Mouse (Mus musculus) gastrocnemius, adult 18-20 months (tissue): ENCODE data around the gene Pcid2. TPM values are rescaled to one million over a fixed set of nuclear protein-coding genes. Genes with fewer than 3 reads are reported as not detected.

ENCODE experiments used
- DNase-seq: peaks from one replicate; pipeline ENCODE4 v3.0.0; 2021; ENCODE audit warnings: low spot score
- long read RNA-seq, 2 experiments: library from polyadenylated mRNA; stranded (forward); transcript quantifications; one replicate each; pipeline ENCODE4 v2.0.0; 2021
- total RNA-seq, 2 experiments: library from RNA; stranded (reverse); gene quantifications; 2 replicates each; pipeline ENCODE4 v1.2.3; 2021

The Pcid2 gene
- 1 to 10 TPM; 6.9 to 7.3 TPM for total RNA-seq
- long read RNA-seq, experiment 1, transcript Pcid2-201 (14 exons, 2,860 nt), result major isoform, 7 of 12 reads
- long read RNA-seq, experiment 1, partial matches to known transcripts, result 2 of 12 reads
- long read RNA-seq, experiment 1, other reads (novel, unspliced or antisense), result 3 of 12 reads
- long read RNA-seq, experiment 2, transcript Pcid2-201 (14 exons, 2,860 nt), result major isoform, 5 of 8 reads
- long read RNA-seq, experiment 2, partial matches to known transcripts, result 0 of 8 reads
- long read RNA-seq, experiment 2, other reads (novel, unspliced or antisense), result 3 of 8 reads

DNA sequence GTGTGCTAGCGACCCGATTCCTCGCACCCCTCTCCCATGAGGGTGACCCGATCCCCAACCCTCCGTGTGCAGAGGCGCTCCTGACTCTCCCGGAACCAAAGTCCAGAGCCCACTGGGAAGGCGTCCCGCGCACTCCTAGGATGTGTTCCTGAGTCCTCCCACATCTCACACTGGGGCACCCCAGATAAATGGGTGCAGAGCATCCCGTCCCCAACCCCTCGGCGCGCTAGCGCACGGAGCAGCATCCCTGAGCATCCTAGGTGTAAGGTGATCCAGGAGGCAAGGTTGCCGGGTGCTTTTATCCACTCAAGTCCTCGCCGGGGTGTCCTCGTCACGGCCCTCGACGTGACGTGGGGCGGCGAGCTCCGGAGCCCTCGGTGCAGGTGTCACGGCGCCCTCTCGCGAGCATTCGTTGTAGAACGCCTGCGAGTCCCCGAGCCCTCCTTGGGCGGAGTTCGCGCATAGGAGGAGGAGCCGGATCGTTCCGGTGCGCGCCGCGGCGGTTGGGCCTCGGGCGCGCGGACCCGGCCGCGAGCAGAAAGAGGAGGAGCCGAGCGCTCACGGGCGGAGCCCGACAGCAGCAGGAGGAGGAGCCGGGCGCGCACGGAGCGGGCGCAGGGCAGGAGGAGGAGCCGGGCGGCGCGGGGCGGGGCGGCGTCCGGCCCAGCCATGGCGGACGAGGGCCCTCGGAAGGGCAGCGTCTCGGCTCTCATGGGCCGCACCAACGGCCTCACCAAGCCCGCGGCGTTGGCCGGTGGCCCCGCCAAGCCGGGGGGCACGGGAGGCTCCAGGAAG lies at the start of gene Pcid2, which contains the start of gene Cul4a:
Gene Pcid2, minus strand, starts transcription at position 373 of the 795 bp plus-strand sequence.
Gene Cul4a, plus strand, starts transcription at position 535 of the 795 bp plus-strand sequence.
- DNase-seq, result peak; percentile 96

DNA sequence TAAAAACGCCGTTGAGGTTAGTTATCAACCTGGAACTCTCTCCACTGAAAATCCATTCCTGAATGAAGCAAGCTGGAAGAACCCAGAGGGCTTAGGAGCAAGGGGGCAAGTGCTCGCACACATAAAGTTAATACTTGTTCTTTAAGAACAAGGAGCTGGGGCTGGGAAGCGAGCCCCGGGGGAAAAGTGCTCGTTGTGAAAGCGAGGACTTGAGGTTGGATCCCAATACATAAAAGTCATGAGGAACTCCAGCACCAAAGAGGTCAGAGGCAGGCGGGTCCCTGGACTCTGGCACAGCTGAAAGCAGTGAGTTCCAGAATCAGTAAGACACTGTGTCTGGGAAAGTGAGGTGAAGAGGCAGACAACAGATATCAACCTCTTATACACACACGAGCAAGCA lies 48.8 kb upstream of the Pcid2 start:
- peak; percentile 37 for DNase-seq

DNA sequence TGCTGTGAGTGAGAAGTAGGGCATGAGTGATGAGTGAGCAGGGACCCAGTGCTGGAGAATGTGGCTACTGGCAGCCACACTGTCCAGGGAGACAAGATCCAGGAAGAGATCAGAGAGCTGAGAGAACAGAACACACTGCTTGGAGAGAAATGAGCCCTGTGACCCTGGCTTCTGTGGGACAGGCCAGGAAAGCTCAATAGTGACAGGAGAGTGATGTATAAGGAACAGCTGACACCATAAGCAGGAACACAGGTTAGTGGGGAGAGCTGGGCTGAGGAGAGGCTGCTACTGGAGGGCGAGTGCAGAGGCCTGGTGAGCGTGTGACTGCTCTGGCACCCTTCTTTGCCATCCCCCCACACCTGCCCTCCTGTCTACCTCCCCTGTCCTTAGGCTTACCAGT lies 45.7 kb upstream of the Pcid2 start:
- peak; percentile 68 for DNase-seq

DNA sequence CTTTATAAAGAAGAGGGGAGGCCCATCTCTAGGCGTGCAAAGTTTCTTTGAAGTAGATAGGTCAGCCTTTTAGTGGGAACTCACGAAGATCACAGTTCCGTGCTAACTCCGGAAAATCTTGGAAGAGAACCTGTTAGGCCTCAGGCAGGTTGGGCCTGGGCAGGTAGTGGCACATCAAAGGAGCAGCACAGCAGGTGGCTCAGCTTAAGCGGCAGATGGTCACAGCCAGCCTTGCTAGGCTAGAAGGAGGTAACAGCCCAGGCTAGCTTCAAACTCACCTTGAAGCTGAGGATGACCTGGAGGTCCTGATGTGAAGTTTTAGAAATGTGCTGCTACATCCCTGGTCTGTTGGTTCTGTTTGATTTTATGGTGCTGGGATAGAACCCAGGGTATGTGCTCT lies 44.6 kb upstream of the Pcid2 start:
- DNase-seq, result no peak

DNA sequence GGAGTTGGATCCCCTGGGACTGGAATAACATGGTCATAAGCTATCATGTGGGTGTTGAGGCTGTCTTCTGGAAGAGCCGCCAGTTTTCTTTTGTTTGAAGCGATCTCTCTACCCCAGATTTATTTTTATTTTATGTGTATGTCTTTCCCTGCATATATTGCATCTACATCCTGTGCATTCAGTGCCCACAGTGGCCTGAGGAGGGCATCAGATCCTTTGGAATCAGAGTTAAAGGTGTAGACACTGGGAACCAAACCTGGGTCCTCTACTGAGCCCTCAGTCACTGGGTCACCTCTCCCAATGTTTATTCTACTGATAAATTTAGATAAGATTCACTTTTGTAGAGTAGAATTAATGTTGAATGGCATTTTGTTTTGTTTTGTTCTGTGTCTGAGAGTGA lies 44.0 kb upstream of the Pcid2 start:
- DNase-seq, result no peak

DNA sequence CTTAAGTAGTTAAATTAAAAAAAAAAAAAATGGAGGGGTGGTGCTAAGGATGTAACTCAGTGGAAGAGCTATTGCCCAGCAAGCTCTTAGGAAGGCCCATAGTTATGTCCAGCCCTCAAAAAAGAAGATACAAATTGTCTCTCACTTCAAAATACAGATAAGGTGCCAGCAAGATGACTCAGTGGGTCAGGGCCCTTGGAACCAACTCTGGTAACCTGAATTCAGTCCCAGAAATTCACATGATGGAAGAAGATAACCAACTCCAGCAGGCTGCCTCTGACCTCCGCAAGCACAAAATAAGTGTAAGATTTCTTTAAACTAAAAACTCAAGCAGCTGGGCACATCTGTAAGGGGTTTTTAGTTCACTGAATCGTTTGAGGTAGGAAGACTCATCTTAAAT lies 43.2 kb upstream of the Pcid2 start:
- peak; percentile 76 for DNase-seq

DNA sequence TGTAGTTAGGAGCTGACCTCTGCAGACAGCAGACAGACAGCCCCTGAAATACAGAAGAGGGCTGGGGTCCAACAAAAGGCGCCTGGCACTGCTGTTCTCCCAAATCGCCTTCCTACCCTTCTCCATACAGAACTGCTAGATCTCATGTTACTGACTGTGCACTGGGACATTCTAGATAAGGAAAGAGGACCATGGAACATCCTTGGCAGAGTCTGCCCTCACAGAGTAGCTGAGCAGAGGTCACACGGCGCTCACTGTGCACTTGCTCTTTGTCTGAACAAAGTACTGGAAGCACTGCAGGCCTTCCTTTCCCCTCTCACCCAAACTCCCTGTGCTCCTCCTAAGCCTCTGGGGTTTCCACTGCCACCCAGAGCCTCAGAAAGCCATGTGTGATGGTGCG lies 36.4 kb upstream of the Pcid2 start:
- no peak for DNase-seq

DNA sequence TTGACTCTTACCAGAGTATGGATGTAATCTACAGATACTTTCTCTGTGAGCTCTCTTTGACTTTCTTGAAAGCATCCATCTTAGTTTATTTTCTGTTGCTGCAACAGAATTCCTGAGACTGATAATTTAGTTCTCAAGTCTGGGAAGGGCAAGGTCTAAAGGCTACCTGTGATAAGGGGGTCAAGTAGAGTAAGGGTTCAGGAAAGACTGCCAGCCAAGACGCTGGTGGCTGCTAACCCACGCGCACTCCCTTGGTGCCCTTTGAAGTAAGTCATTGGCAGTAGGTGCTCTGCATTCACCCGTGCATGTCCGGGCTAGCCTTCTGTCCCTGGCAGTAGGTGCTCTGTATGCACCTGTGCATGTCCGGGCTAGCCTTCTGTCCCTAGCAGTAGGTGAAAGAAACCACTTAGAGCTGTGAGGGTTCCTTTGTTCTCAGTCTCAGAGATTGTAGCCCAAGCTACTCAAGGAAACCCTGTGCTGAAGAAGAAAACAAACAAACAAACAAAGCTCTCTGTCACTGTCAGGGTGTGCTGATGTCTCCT lies 34.5 kb upstream of the Pcid2 start:
- no peak for DNase-seq

DNA sequence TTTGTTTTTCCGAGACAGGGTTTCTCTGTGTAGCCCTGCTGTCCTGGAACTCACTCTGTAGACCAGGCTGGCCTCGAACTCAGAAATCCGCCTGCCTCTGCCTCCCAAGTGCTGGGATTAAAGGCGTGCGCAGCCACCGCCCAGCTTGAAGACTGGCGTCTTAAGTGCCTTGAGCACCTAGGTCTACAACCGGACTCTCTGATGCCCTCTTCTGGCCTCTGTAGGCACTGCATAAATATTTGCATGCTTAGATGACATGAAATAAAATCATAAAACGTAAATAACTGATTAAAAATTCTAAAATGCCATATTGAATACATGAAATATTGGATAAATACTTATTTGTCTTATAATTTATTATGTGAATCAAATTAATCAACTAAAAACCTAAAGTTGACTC lies 27.0 kb upstream of the Pcid2 start:
- DNase-seq, result peak; percentile 73

DNA sequence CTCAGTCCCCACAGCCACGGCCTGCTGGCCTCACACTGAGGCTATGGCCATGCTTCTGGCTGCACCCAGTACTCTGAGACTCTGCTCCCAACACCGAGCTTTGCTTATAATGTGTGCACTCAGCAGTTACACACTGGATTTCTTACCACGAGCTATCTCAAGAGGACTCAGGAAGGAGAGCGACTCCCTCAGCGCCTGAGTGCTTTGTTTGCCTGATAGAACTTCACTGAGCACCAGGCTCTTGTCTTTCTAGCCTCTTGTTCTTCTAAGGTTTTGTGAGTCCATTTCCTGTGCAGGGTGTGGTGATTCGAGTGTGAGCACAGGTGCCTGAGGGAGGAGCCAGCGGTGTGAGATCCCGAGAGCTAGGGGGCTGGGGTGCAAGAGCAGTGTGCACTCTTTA lies 19.6 kb upstream of the Pcid2 start:
- DNase-seq, result no peak

DNA sequence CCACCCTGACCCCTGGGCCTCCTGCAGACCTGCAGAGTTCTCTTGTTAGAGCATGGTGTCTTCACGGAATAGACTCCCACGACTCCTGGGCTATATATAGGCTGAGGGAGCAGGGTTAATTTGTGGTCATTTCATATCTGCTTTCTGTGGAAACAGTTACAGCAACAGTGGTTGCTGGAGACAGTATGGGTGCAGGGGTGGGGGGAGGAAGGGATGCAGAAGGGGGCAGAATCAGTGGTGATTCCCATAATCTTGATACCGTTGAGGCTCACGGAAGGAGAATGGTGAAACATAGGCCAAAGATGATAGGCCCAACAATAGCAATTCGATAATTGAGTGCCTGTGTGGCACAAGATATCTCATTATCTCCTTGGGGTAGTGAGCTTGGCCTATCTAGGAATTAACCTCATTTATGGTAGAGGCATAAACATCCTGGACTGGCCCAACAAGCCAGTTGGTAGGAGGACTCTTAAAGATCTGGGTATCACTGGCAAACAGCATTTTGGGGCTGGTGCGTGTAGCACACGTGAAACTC lies 17.7 kb upstream of the Pcid2 start:
- no peak for DNase-seq

DNA sequence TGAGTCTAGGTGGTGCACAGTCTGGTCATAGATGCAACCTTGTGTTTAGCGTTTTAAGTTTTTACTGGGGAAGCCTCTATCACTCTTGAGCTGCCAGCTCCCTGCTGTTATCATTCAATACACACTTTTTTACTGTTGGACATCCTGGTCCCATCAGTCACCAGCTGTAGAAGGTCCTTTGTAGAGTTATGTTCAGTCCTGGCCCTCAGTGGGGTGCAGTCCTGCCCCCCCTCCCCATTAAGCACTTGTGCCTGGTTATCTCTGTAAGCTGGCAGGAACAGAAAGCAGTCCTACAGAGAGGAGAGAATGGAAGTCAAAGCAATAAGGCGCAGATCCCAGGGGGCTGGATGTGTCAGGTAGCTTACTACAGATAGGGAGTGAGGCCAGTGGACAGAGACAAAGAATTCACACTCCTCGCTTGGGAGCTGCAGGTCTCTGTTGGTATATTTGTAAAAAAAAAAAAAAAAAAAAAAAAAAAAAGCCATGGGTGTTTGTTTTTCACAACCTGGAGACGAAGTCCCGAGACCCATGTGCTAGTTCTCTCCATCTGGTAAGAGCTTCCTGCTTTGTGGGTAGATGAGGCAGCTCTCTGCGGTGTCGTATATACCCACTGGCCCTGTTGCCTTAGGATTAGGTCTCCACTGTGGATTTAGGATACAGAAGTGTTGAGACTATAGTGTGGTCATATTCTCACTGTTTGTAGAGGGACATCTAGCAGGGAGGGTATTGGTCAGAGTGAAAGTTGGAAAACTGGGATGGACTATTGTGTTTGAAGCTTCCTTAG lies 15.8 kb upstream of the Pcid2 start:
- DNase-seq, result no peak

DNA sequence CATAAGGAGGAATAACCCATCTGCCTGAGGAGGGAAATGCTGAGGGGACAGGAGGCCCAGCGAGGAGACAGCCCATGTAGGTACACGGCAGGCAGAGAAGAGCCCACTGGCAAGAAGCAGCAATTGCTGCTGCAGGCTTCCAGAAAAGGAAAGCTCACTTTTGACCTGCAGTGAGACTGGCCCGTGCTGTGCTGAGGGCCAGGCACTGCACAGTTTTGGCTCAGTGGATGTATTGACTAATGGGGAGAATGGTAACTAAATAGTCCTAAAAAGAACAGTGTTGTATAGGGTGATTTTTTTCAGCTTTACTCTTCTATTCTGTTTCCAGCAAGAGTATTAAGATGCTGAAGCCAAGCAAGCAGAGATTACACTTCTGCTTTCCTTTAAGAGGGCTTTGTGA lies 13.3 kb upstream of the Pcid2 start:
- no peak for DNase-seq

DNA sequence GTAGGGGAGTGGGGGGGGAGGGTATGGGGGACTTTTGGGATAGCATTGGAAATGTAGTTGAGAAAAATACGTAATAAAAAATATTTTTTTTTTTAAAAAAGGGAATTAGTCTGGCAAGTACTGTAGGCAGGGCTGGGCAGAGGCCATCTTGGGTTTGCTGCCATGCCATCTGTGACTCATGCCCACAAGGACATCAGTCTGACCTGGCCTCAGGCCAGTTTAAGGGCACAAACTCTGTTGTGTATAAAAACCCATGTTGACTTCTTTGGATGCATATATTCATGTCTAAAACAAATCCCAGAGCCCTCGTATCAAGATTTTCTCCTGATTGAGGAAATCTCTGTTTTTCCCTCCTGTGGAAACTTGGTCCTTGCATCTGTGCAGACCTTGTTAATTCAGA lies 11.8 kb upstream of the Pcid2 start:
- no peak for DNase-seq

DNA sequence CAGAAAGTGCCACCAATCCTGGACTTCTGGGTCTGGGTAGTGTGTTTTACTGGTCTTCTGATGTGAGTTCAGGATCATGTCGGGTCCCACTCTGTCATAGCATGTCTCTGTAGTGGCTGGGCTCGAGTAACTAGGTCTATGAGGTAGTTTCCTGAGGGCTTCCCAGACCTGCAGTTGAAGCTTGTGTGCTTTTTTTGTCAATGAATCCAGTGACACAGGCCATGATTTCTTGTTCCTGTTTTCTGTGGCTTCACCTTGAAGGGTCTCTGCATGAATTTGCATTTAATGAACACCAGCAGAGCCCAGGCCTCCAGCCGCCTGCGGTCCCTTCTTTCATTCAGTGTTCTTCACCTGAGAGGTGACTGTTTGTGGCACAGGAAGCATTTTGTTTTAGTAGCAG lies 8.0 kb upstream of the Pcid2 start:
- DNase-seq, result no peak

DNA sequence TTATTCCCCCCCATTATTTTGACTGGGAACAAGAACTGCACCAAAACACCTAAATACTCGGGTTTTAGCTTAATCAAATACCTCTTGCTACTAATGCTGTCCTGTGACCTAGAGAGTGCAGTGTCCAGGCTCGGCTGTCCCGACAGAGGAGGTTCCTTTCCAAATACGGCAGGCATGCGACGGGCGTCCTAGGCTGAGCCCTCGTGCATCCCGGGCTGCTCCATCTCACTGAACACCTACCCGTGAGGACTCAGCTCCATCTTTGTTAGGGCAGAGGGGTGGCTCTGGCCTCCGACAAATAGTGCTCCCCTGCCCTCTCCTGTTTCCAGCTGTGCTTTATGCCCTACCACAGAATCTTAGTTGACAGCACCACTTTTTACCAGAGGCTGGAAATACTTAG lies 6.7 kb upstream of the Pcid2 start:
- DNase-seq, result no peak

DNA sequence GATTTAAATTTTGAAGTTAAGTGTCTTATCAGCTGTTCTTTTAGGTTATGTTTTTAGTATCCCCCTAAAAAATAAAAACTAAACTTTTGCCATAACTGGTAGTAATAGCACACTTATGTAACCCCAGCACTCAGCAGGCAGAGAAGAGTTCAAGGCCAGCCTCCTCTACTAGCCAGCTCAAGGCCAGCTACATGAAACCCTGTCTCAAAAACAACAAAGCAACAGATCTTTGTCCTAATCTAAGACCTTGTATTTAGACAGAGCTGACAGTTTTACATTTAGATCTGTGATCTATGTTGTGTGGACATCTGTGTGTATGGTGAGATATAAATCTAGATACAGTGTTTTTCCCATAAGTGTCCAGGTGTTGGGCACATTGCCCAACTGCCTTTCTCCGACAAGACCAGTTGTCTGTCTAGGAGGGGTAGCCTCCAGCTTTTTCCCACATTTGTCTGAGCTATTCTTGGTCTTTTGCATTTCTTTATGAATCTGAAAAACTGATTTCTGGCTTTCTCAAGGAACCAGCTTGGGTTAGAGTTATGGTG lies 4.2 kb upstream of the Pcid2 start:
- no peak for DNase-seq

DNA sequence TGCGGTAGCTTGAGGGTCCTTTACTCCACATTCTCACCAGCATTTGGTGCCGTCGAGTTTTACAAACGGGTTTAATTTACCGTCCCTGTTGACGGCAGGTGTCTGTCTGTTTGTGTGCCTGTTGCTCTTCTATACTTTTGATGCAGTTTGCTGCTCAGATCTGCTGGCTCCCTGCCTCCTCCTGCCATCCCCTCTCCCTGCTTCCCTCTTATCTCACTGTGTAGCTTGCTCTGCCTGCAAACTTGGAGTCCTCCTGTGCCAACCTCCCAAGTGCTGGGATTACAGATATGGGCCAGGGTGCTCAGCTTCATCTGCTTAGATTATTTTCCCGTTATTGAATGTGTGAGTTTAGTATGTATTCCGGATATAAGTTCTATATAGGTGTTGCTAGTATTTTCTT lies 3.7 kb upstream of the Pcid2 start:
- DNase-seq, result no peak

DNA sequence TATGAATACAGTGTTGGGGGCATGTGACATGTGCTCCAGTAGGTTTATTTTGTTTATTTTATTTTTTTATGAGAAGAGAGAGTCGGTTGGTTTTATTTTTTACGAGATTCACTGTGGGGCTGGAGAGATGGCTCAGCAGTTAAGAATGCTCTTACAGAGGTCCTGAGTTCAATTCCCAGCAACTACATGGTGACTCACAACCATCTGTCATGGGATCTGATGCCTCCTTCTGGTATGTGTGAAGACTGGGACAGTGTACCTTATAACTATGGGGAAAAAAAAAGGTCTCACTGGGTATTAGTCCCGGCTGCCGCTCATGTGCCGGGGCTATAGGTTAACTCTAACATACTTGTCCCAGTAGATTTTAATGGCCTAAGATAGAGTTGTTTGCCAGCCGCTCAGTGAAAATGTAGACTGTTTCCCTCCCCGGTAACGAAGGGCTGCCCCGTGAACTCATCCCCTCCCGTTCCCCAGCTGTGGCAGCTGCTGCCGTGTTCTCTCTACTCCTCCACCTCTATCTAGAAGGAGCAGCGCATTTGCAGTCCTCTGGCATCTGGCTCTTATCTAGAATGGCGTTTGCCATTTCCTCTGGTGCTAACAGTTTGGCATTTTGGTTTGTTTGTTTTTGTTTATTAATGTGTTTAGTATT lies 2.9 kb upstream of the Pcid2 start:
- DNase-seq, result no peak

DNA sequence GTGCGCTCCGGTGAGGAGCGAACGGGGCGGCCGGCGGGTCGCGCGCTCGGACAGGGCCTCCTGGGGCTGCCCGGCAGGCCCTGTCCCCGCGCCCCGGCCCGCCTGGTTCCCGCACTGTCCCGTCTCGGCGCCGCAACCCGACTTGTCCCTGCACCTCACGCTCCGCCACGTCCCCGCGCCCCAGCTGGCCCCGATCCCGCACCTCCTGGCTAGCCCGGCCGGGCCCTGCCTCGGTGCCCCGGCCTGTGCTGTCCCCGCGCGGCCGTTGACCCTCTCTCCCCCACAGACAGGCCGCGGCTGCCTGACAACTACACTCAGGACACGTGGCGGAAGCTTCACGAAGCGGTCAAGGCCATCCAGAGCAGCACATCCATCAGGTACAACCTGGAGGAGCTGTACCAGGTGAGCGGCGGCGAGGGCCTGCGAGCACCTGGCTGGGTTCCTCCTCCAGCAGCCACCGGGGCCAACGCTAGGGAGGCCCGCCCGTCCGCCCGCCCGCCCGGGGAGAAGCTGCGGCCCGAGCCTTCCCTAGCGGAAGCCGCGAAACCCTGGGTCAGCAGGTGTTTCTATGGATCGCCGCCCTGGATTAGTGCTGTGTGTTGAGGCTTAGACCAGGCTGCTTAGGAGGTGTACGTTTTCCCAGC lies 771 bp upstream of the Pcid2 start:
- DNase-seq, result peak; percentile 24
